Mouse (Mus musculus) C2C12 (cell line): ENCODE results near the gene Zc3hav1l.

Source experiments
- CTCF ChIP-seq: IDR thresholded peaks from one replicate; pipeline ENCODE4 v1.5.1; 2011; ENCODE audit not compliant: control insufficient read depth, insufficient read depth, insufficient read length
- FOSL1 ChIP-seq: IDR thresholded peaks from one replicate; pipeline ENCODE4 v1.8.0; 2011; ENCODE audit warnings: mild to moderate bottlenecking, low read length; ENCODE audit not compliant: poor library complexity, insufficient read depth, severe bottlenecking
- USF1 ChIP-seq: IDR thresholded peaks from one replicate; pipeline ENCODE4 v1.6.1; 2011; ENCODE audit warnings: low read depth, mild to moderate bottlenecking, control low read depth, moderate library complexity

DNA sequence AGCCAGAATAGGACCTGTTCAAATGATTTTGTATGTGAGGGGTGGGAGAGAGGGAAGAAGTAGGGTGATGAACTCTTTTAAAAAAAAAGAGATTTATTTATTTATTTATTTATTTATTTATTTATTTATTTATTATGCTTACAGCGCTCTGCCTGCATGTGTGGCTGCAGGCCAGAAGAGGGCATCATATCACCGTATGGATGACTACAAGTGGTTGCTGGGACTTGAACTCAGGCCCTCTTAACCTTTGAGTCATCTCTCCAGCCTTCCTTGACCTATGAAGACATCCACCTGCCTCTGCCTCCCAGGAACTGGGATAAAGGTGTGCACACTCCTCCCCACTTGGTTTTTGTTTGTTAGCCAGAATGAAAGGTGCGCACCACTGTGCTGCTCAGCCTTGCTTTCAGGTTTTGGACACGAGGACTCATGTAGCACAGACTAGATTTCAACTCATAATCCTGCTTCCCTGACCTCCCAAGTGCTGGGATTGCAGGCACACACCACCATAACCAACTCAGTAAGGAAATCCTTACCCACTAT lies 38.2 kb upstream of the Zc3hav1l start:
- TF ChIP-seq CTCF: no peak
- TF ChIP-seq USF1: no peak
- TF ChIP-seq FOSL1: no peak
